In genomic region chr4:108579743-108580411, GRCm38 (mm10) we compare ENCODE assay signal across 8 mouse cellular contexts. TPM values are rescaled to one million over a fixed set of nuclear protein-coding genes. Genes with fewer than 3 reads are reported as not detected.
DNase-seq lines count a peak whose midpoint lies in the region; ATAC-seq and TF ChIP-seq lines count a peak whose summit lies in the region.

No protein-coding gene starts in this region.

- peaks cover 5% of the 10 kb centered on the region for H3K36me3 ChIP-seq in heart, adult 2 months (ENCODE audit: control insufficient read depth, insufficient read depth, low read length)
- H3K36me3 ChIP-seq in liver, adult 2 months (ENCODE audit: control insufficient read depth, insufficient read depth, low read length), result peaks cover 8% of the 10 kb centered on the region

- no peak for TF ChIP-seq EP300 in heart, adult 2 months (IDR thresholded peaks at IDR 0.05; ENCODE audit: insufficient read depth, low read depth, low read length)

- 0 out of 2 replicates have a peak, but pooled peaks have one; percentile 32 for ATAC-seq in erythroblast, adult 5-6 weeks (replicated peaks; ENCODE audit: low FRiP score, poor library complexity, severe bottlenecking)

- H3K27ac ChIP-seq in heart, adult 2 months, result no peak overlapping the region
- H3K27ac ChIP-seq in liver, adult 2 months (replicated peaks; ENCODE audit: insufficient read depth, low read depth, low read length), result no peak overlapping the region

- H3K4me1 ChIP-seq in heart, adult 2 months (ENCODE audit: control insufficient read depth, insufficient read depth, low read length), result no peaks in the 10 kb centered on the region; the same call in 1 of the 2 replicates
- H3K4me1 ChIP-seq in liver, adult 2 months (ENCODE audit: control insufficient read depth, insufficient read depth, low read length), result no peaks in the 10 kb centered on the region; the same call in 1 of the 2 replicates

- DNase-seq in heart, adult 2 months, result no peak
- DNase-seq in heart, adult 11 months, result no peak
- peak; percentile 26 for DNase-seq in A20 (ENCODE audit: low read depth, low spot score)
- DNase-seq in liver, adult 2 months (ENCODE audit: extremely low read depth, low read depth, low spot score), result no peak
- no peak for DNase-seq in T-cell, adult 2 months (ENCODE audit: low spot score)
- no peak for DNase-seq in frontal cortex, adult 2 months (ENCODE audit: extremely low spot score in 1 of 2, low spot score in 1 of 2)
- DNase-seq in ovary, postnatal 10 days (ENCODE audit: low spot score), result no peak

- H3K4me3 ChIP-seq in heart, adult 2 months, result peak overlapping the region; percentile 68
- peak overlapping the region; percentile 72 for H3K4me3 ChIP-seq in liver, adult 2 months (ENCODE audit: insufficient read depth, low read depth, low read length)

- H3K79me2 ChIP-seq in heart, adult 2 months (replicated peaks; ENCODE audit: control insufficient read depth, insufficient read depth, low read length), result 0 out of 2 replicates have a peak, but pooled peaks cover 1% of the 10 kb centered on the region
- no peaks in the 10 kb centered on the region for H3K79me2 ChIP-seq in liver, adult 2 months (ENCODE audit: control insufficient read depth, insufficient read depth, low read length)

- no peak for TF ChIP-seq CTCF in heart, adult 2 months (IDR thresholded peaks at IDR 0.05)
- no peak for TF ChIP-seq CTCF in liver, adult 2 months (IDR thresholded peaks at IDR 0.05; ENCODE audit: low read depth, low read length)

- peak overlapping the region; percentile 64 for H3K9ac ChIP-seq in heart, adult 2 months (ENCODE audit: low read depth, low read length)
- peak overlapping the region; percentile 59 for H3K9ac ChIP-seq in liver, adult 2 months (ENCODE audit: low read depth, low read length)

- no peak for TF ChIP-seq POLR2A in heart, adult 2 months (IDR thresholded peaks at IDR 0.05; ENCODE audit: insufficient read depth, low read depth, low read length)
- no peak for TF ChIP-seq POLR2A in liver, adult 2 months (IDR thresholded peaks at IDR 0.05; ENCODE audit: extremely low read depth, insufficient read depth, low read length)

- 3% methylated on average over 16 of the region's 16 CpGs for WGBS in heart, adult 2 months
- WGBS in liver, adult 2 months, result 5% methylated on average over 16 of the region's 16 CpGs

- H3K27me3 ChIP-seq in heart, adult 2 months (ENCODE audit: control insufficient read depth, insufficient read depth, low read length), result no peaks in the 10 kb centered on the region
- H3K27me3 ChIP-seq in liver, adult 2 months (ENCODE audit: control insufficient read depth, insufficient read depth, low read length), result no peaks in the 10 kb centered on the region

- intact Hi-C loops in heart, adult 2 months (cut with DNase I), result loop anchor here (1.0 to 5.0 kb wide), 2 partner anchors 39 to 243 kb away; partner anchors contain the start of gene Cc2d1b

RNA-seq across cellular contexts. Expression of gene Orc1, which starts 0.7 kb away (rescaled TPM):
- not detected for total RNA-seq in heart, adult 2 months (2021)
- 0.04 TPM in 1 of 2 replicates, not detected in the other for polyA plus RNA-seq in heart, adult 2 months (2012; rRNA removed)
- total RNA-seq in erythroblast, adult 5-6 weeks (2015; ENCODE audit: low replicate concordance), result 9.8 and 11.3 TPM in 2 replicates
- 16.6 and 22.4 TPM in 2 replicates for total RNA-seq in erythroblast, adult 5-6 weeks (2017; ENCODE audit: low replicate concordance)
- under 0.01 and 0.13 TPM in 2 replicates for total RNA-seq in liver, adult 2 months (2014; rRNA removed)
- polyA plus RNA-seq in liver, adult 2 months (2012; rRNA removed), result not detected in 2 replicates
- polyA plus RNA-seq in frontal cortex, adult 2 months (2012; rRNA removed), result 0.38 and 0.42 TPM in 2 replicates

RNA-seq across cellular contexts. Expression of gene Prpf38a, which starts 0.7 kb away (rescaled TPM):
- 10 to 100 TPM; 14.3 to 17.0 TPM for total RNA-seq in heart, adult 2 months (2021)
- polyA plus RNA-seq in heart, adult 2 months (2012; rRNA removed), result 3.2 and 7.1 TPM in 2 replicates
- total RNA-seq in erythroblast, adult 5-6 weeks (2015; ENCODE audit: low replicate concordance), result 12.9 and 19.2 TPM in 2 replicates
- total RNA-seq in erythroblast, adult 5-6 weeks (2017; ENCODE audit: low replicate concordance), result 37.7 and 46.8 TPM in 2 replicates
- 9.1 and 13.3 TPM in 2 replicates for total RNA-seq in liver, adult 2 months (2014; rRNA removed)
- polyA plus RNA-seq in liver, adult 2 months (2012; rRNA removed), result 1.6 and 2.2 TPM in 2 replicates
- polyA plus RNA-seq in frontal cortex, adult 2 months (2012; rRNA removed), result 29.0 and 33.3 TPM in 2 replicates

RNA-seq across cellular contexts. Expression of gene Cc2d1b, which starts 39.9 kb away (rescaled TPM):
- total RNA-seq in heart, adult 2 months (2021), result 10 to 100 TPM; 13.5 to 13.7 TPM
- 13.4 and 16.7 TPM in 2 replicates for polyA plus RNA-seq in heart, adult 2 months (2012; rRNA removed)
- 2.7 and 13.0 TPM in 2 replicates for total RNA-seq in erythroblast, adult 5-6 weeks (2015; ENCODE audit: low replicate concordance)
- 8.3 and 8.8 TPM in 2 replicates for total RNA-seq in erythroblast, adult 5-6 weeks (2017; ENCODE audit: low replicate concordance)
- 7.1 and 8.7 TPM in 2 replicates for total RNA-seq in liver, adult 2 months (2014; rRNA removed)
- 6.7 and 9.5 TPM in 2 replicates for polyA plus RNA-seq in liver, adult 2 months (2012; rRNA removed)
- polyA plus RNA-seq in frontal cortex, adult 2 months (2012; rRNA removed), result 46.6 and 51.7 TPM in 2 replicates
